Mouse (Mus musculus): ENCODE results near the gene Shc2. TPM values are rescaled to one million over a fixed set of nuclear protein-coding genes. Genes with fewer than 3 reads are reported as not detected.

Gene Shc2
- polyA plus RNA-seq (2014; fragmentation: Nextera tagmentation; extraction: Ambion mirVana), result 5.9 and 6.5 TPM in 2 replicates

DNA sequence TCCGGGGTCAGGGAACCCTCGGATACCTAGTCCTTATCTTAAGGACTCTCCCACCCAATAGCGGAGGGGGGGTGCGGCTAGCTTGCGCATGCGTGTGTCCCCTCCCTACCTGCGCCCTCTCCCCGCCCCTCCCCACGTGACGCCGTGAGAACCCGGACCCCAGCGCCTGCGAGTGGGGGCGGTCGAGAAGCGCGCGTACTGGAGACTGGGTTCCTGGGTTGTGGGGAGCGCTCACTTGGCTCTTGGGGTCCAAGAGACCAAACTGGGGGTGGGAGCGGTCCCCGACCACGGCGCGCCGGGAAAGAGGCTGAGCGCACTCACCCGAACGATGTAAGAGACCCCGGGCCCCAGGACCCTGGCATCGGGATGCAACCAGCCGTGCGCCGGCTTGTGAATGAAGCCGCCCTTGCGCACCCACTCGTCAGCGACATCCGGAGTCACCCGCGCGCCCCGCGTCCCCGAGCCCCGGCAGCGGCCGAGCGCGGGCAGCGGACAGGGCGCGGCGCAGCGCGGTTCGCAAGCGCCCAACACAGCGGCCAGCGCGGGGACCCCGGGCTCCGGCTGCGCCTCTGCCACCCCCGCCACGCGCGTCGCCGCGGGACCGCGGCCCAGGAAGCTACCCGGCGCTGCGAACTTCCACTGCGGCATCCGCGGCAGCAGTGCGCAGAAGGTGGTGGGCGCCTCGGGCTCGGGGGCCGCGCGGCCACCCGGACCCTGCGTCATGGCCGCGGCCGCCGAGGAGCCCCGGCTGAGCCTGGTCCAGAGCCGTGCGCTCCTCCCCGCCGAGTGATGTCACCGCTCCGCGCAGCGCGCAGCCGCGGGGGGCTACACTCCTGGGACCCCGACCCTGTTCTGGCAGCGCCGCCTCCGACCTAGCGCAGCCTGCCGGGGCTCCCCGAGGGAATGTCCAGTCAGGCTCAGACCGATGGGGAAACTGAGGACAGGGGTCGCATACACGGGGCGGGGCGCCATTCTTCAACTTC, at the start of gene Shc2:
Shc2 (minus strand) TSS at position 791 of the 983 bp plus-strand sequence.
- Histone ChIP-seq H3K36me3 (ENCODE audit: control insufficient read depth, insufficient read depth, low read length) (no peaks in the 10 kb centered on the region), H3K9ac (ENCODE audit: low read length) (peak within 1 kb of the TSS; percentile 81), H3K4me2 (ENCODE audit: low read length) (peak within 1 kb of the TSS; percentile 79), H3K27ac (ENCODE audit: low read depth, low read length) (peak within 1 kb of the TSS; percentile 85), H3K4me3 (ENCODE audit: low read depth, low read length) (peak within 1 kb of the TSS; percentile 77), H3K4me1 (ENCODE audit: control insufficient read depth, insufficient read depth, low read length) (peaks cover 3% of the 10 kb centered on the region; the same call in 1 of the 2 replicates), H3K27me3 (replicated peaks; ENCODE audit: control insufficient read depth, insufficient read depth, low read length) (peaks cover 9% of the 10 kb centered on the region; the same call in 1 of the 2 replicates), H3K9me3 (replicated peaks; ENCODE audit: control insufficient read depth, low read length) (no peaks in the 10 kb centered on the region)
- peak; percentile 87 for ATAC-seq
- peak; percentile 84 for DNase-seq (ENCODE audit: low spot score)
- WGBS, result under 1% methylated on average over 105 of the region's 116 CpGs

DNA sequence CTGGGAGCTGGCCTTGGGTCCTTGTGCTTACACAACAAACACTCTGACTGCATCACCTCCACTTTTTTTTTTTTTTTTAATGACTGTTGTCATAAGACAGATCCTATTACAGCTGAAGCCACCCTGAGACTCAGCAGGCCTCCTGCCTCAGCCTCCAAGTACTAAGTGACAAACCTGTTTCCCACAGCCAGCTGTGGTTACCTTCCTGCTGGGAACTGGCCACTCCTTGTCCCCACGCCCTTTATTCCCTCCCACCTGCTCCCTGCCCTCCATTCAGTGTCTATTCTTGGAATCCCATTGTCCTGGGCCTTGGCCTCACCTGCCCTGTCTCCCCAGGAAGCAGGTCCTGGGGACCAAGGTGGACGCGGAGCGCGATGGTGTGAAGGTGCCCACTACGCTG, 49.8 kb upstream of the Shc2 start:
- no peak overlapping the region for H3K27ac ChIP-seq (ENCODE audit: low read depth, low read length)
- DNase-seq (ENCODE audit: low spot score) (no peak), ATAC-seq (no peak)
- no peaks in the 10 kb centered on the region for H3K9me3 ChIP-seq (replicated peaks; ENCODE audit: control insufficient read depth, low read length)
- no peak overlapping the region for H3K4me2 ChIP-seq (ENCODE audit: low read length)
- peaks cover 10% of the 10 kb centered on the region for H3K4me1 ChIP-seq (ENCODE audit: control insufficient read depth, insufficient read depth, low read length)
- peaks cover 56% of the 10 kb centered on the region for H3K36me3 ChIP-seq (ENCODE audit: control insufficient read depth, insufficient read depth, low read length)
- H3K9ac ChIP-seq (ENCODE audit: low read length), result no peak overlapping the region
- H3K4me3 ChIP-seq (ENCODE audit: low read depth, low read length), result no peak overlapping the region
- 94% methylated on average over 6 of the region's 6 CpGs for WGBS
- H3K27me3 ChIP-seq (replicated peaks; ENCODE audit: control insufficient read depth, insufficient read depth, low read length), result no peaks in the 10 kb centered on the region

DNA sequence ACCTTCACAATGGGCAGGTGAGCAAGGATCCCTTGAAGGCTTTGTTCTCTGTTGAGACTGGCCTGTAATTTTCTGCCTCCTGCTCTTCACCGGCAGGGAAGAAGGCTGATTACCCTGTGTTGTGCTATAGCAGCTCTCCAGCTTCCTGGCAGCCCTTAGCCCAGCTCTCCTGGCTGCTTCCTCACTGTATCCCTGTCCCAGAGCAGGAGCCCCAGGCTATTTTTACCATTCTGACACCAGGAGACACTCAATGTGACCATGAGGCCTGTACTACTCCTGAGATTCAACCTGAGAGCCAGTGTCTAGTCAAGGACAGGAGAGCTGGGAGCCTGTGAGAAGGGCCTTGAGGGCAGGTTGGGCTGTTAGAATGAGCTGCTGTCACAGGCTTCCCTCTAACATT, 49.0 kb upstream of the Shc2 start:
- no peaks in the 10 kb centered on the region for H3K9me3 ChIP-seq (replicated peaks; ENCODE audit: control insufficient read depth, low read length)
- H3K9ac ChIP-seq (ENCODE audit: low read length), result no peak overlapping the region
- H3K36me3 ChIP-seq (ENCODE audit: control insufficient read depth, insufficient read depth, low read length), result peaks cover 56% of the 10 kb centered on the region
- no peak overlapping the region for H3K27ac ChIP-seq (ENCODE audit: low read depth, low read length)
- H3K4me3 ChIP-seq (ENCODE audit: low read depth, low read length), result no peak overlapping the region
- DNase-seq (ENCODE audit: low spot score) (no peak), ATAC-seq (no peak)
- no peak overlapping the region for H3K4me2 ChIP-seq (ENCODE audit: low read length)
- peaks cover 10% of the 10 kb centered on the region for H3K4me1 ChIP-seq (ENCODE audit: control insufficient read depth, insufficient read depth, low read length)
- WGBS, result 100% methylated on average over 1 of the region's 1 CpGs
- no peaks in the 10 kb centered on the region for H3K27me3 ChIP-seq (replicated peaks; ENCODE audit: control insufficient read depth, insufficient read depth, low read length)

- DNase-seq (ENCODE audit: low spot score), result no peak
- H3K27me3 ChIP-seq (replicated peaks; ENCODE audit: control insufficient read depth, insufficient read depth, low read length), result no peaks in the 10 kb centered on the region
- no peak overlapping the region for H3K9ac ChIP-seq (ENCODE audit: low read length)
- H3K9me3 ChIP-seq (replicated peaks; ENCODE audit: control insufficient read depth, low read length), result no peaks in the 10 kb centered on the region
- ATAC-seq, result no peak
- peaks cover 56% of the 10 kb centered on the region for H3K36me3 ChIP-seq (ENCODE audit: control insufficient read depth, insufficient read depth, low read length)
- 91% methylated on average over 2 of the region's 2 CpGs for WGBS
- H3K27ac ChIP-seq (ENCODE audit: low read depth, low read length), result no peak overlapping the region
- no peak overlapping the region for H3K4me3 ChIP-seq (ENCODE audit: low read depth, low read length)
- H3K4me1 ChIP-seq (ENCODE audit: control insufficient read depth, insufficient read depth, low read length), result peaks cover 10% of the 10 kb centered on the region
- no peak overlapping the region for H3K4me2 ChIP-seq (ENCODE audit: low read length)
These were observed 48.5 kb upstream of the Shc2 start for GRCm38 (mm10) chr10:79686219-79686618.

DNA sequence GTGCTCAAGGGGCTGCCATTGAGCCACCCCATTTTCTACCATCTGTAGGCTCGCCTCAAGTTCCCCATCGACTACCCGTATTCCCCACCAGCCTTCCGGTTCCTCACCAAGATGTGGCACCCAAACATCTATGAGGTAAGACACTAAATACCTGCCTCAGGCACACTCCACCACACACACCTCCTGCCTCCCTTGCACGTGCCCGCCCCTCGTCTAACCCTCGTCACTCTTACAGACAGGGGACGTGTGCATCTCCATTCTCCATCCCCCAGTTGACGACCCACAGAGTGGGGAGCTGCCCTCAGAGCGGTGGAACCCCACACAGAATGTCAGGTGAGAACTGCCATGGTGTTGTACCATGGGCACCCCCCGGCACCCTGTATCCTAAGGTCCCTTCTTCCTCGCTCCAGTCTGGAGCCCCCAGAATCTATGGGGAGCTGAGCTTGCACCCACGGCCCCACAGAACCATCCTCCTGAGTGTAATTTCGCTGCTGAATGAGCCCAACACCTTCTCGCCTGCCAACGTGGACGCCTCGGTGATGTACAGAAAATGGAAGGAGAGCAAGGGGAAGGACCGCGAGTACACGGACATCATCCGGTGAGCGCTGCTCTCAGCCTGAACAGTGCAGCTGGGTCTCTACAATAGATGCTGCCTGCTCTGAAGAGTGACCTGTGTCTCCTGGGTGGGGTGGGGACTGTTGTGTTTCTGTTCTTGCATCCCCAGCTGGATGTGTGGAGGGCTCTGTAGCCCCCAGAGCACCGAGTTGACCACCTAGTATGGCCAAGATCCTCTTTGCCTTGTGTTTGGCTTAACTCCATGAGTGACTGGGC, 47.3 kb upstream of the Shc2 start:
- no peaks in the 10 kb centered on the region for H3K9me3 ChIP-seq (replicated peaks; ENCODE audit: control insufficient read depth, low read length)
- peaks cover 56% of the 10 kb centered on the region for H3K36me3 ChIP-seq (ENCODE audit: control insufficient read depth, insufficient read depth, low read length)
- H3K27ac ChIP-seq (ENCODE audit: low read depth, low read length), result no peak overlapping the region
- no peak overlapping the region for H3K9ac ChIP-seq (ENCODE audit: low read length)
- H3K27me3 ChIP-seq (replicated peaks; ENCODE audit: control insufficient read depth, insufficient read depth, low read length), result no peaks in the 10 kb centered on the region
- peaks cover 10% of the 10 kb centered on the region for H3K4me1 ChIP-seq (ENCODE audit: control insufficient read depth, insufficient read depth, low read length)
- no peak overlapping the region for H3K4me2 ChIP-seq (ENCODE audit: low read length)
- H3K4me3 ChIP-seq (ENCODE audit: low read depth, low read length), result no peak overlapping the region
- no peak for ATAC-seq
- DNase-seq (ENCODE audit: low spot score), result no peak
- 94% methylated on average over 25 of the region's 25 CpGs for WGBS

DNA sequence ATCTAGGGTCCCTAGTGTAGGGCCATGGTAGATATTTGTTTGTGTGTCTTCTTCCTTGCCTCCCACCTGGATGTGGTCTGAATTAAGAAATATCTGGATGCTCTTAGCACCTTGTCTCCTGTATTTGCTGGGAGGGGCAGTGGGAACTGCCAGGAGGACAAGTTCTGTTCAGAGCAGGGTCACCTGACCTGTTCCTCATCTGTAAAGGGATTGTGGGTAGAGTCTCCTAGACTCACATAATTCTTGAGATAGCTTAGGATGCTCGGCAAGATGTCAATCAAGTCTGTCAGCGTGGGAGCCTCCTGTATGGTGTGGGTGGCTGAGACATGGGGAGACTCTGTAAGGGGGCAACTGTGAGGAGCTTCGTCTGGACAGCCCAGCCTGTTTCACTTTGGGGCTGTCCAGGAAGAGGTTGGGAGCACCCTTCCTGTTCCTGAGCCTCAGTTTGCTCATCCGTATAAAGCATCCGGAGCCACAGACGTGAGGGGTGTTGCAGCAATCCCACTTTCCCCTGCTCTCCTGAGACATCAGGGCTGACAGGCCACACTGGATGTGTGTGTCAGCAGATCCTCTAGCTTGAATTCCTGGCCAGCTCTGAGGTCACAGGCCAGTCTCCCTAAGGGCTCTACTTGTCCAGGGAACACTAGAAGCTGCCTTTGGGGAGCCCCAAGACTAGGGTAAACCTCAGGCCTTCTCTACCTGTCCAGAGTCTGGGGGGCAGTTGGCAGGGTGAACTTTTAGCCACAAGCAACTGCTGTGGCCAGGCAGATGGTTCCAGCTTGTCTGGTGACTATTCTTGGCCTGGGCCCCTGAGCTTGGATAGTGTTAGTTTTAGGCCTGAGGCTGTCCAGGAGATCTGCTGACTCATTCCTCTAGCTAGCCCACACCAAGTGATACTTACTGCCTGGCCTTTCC, 46.3 kb upstream of the Shc2 start:
- Histone ChIP-seq H3K4me2 (ENCODE audit: low read length) (peak overlapping the region; percentile 90), H3K36me3 (ENCODE audit: control insufficient read depth, insufficient read depth, low read length) (peaks cover 49% of the 10 kb centered on the region), H3K9ac (ENCODE audit: low read length) (peak overlapping the region; percentile 82; the same call in 1 of the 2 replicates), H3K4me1 (ENCODE audit: control insufficient read depth, insufficient read depth, low read length) (peaks cover 10% of the 10 kb centered on the region), H3K9me3 (replicated peaks; ENCODE audit: control insufficient read depth, low read length) (no peaks in the 10 kb centered on the region), H3K27ac (ENCODE audit: low read depth, low read length) (no peak overlapping the region), H3K4me3 (ENCODE audit: low read depth, low read length) (0 out of 2 replicates have a peak overlapping the region, but pooled peaks have one; percentile 77), H3K27me3 (replicated peaks; ENCODE audit: control insufficient read depth, insufficient read depth, low read length) (no peaks in the 10 kb centered on the region)
- WGBS, result 89% methylated on average over 6 of the region's 6 CpGs
- no peak for ATAC-seq
- DNase-seq (ENCODE audit: low spot score), result no peak

GRCm38 (mm10) chr10:79682916-79683582, 45.3 kb upstream of the Shc2 start:
- ATAC-seq (no peak), DNase-seq (ENCODE audit: low spot score) (peak; percentile 43)
- H3K9ac ChIP-seq (ENCODE audit: low read length), result peak overlapping the region; percentile 82
- H3K4me1 ChIP-seq (ENCODE audit: control insufficient read depth, insufficient read depth, low read length), result peaks cover 10% of the 10 kb centered on the region
- H3K4me3 ChIP-seq (ENCODE audit: low read depth, low read length), result peak overlapping the region; percentile 77
- H3K9me3 ChIP-seq (replicated peaks; ENCODE audit: control insufficient read depth, low read length), result no peaks in the 10 kb centered on the region
- H3K4me2 ChIP-seq (ENCODE audit: low read length), result peak overlapping the region; percentile 90
- 10% methylated on average over 10 of the region's 10 CpGs for WGBS
- H3K27ac ChIP-seq (ENCODE audit: low read depth, low read length), result no peak overlapping the region
- no peaks in the 10 kb centered on the region for H3K27me3 ChIP-seq (replicated peaks; ENCODE audit: control insufficient read depth, insufficient read depth, low read length)
- H3K36me3 ChIP-seq (ENCODE audit: control insufficient read depth, insufficient read depth, low read length), result peaks cover 39% of the 10 kb centered on the region

Data from forebrain, embryonic 14.5 days (tissue).